Mouse (Mus musculus) heart, embryonic 14.5 days (tissue): ENCODE measurements around the gene Vps13d. TPM values are rescaled to one million over a fixed set of nuclear protein-coding genes. Genes with fewer than 3 reads are reported as not detected.

Experiments used
- ATAC-seq: fragments of 200-750 bp; cut with Nextera tagmentation; 2 replicates; pipeline ENCODE4 v1.8.0; 2017; ENCODE audit warnings: low read depth, moderate TSS enrichment; ENCODE audit not compliant: insufficient number of reproducible peaks, insufficient read depth, low FRiP score
- H3K27ac ChIP-seq, 2 experiments: fragments of 200-500 bp in 1 of 2; fragments of 300-500 bp in 1 of 2; sonication (generic) in 1 of 2; replicated peaks in 1 of 2; 2 replicates each; pipeline ENCODE4 v1.5.1; 2012 to 2014; ENCODE audit warnings: low read depth in 2 of 2, low read length in 2 of 2, control low read depth in 1 of 2, mild to moderate bottlenecking in 1 of 2, mixed read lengths in 1 of 2; ENCODE audit not compliant: control insufficient read depth in 1 of 2, insufficient read depth in 1 of 2
- H3K27me3 ChIP-seq: fragments of 300-500 bp; sonication (generic); 2 replicates; pipeline ENCODE4 v1.6.1; 2014; ENCODE audit warnings: mild to moderate bottlenecking, low read length, control low read depth; ENCODE audit not compliant: control insufficient read depth, insufficient read depth
- H3K36me3 ChIP-seq: fragments of 300-500 bp; sonication (generic); 2 replicates; pipeline ENCODE4 v1.6.1; 2014; ENCODE audit warnings: mild to moderate bottlenecking, control low read depth, low read length, mixed read lengths; ENCODE audit not compliant: control insufficient read depth, insufficient read depth
- H3K4me1 ChIP-seq, 2 experiments: fragments of 200-500 bp in 1 of 2; fragments of 300-500 bp in 1 of 2; sonication (generic) in 1 of 2; 2 replicates each; pipeline ENCODE4 v1.6.1; 2012 to 2014; ENCODE audit warnings: low read length in 2 of 2, control low read depth in 1 of 2, mixed read lengths in 1 of 2; ENCODE audit not compliant: control insufficient read depth in 2 of 2, insufficient read depth in 2 of 2
- H3K4me2 ChIP-seq: fragments of 300-500 bp; sonication (generic); 2 replicates; pipeline ENCODE4 v1.6.1; 2014; ENCODE audit warnings: mild to moderate bottlenecking, low read length
- H3K4me3 ChIP-seq, 2 experiments: fragments of 200-500 bp in 1 of 2; fragments of 300-500 bp in 1 of 2; sonication (generic) in 1 of 2; 2 replicates each; pipeline ENCODE4 v1.5.1; 2012 to 2014; ENCODE audit warnings: low read length in 2 of 2, mild to moderate bottlenecking in 2 of 2, control low read depth in 1 of 2, low read depth in 1 of 2, moderate library complexity in 1 of 2; ENCODE audit not compliant: control insufficient read depth in 1 of 2, insufficient read depth in 1 of 2
- H3K9ac ChIP-seq: fragments of 300-500 bp; sonication (generic); 2 replicates; pipeline ENCODE4 v1.6.1; 2014; ENCODE audit warnings: mild to moderate bottlenecking, low read length
- H3K9me3 ChIP-seq: fragments of 300-500 bp; sonication (generic); 2 replicates; pipeline ENCODE4 v1.6.1; 2016; ENCODE audit warnings: low read length, control low read depth; ENCODE audit not compliant: control insufficient read depth
- WGBS: fragments of 180-500 bp; shearing (Covaris S2); extraction: QIAGEN DNeasy Blood & Tissue Kit; methylation state at CpG from one replicate; pipeline ENCODE4 v1.1.7; 2014; 5-methylcytosine and 5-hydroxymethylcytosine counted together
- polyA plus RNA-seq: library from polyadenylated mRNA; unstranded; fragments of >200 nt; fragmentation: Nextera tagmentation; extraction: Ambion mirVana; gene quantifications from 2 replicates; pipeline ENCODE4 v1.2.1, GENCODE M21; 2014

Gene Vps13d
- polyA plus RNA-seq, 1 experiment from 2014 or later, result 11.9 TPM

DNA sequence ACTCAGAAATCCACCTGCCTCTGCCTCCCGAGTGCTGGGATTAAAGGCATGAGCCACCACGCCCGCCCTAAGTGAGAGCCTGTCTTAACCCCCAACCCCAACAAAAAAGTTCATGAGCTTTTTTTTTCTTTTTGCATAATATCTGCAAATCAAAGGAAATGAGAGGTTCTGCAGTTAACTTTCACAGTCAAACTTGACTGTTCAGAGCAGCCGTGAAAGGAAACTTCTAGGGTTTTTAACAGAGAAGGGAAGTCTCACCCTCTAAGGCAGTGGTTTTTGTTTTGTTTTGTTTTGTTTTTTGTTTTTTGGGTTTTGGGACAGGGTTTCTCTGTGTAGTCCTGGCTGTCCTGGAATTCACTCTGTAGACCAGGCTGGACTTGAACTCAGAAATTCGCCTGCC, 15.8 kb upstream of the Vps13d start:
- H3K4me3 ChIP-seq, result no peak overlapping the region
- H3K4me1 ChIP-seq, result peaks cover 3 to 5% of the 10 kb centered on the region in 2 experiments; a peak in 1 of 4 replicates
- no peak for ATAC-seq
- no peak overlapping the region for H3K9ac ChIP-seq
- WGBS, result 82% methylated on average over 5 of the region's 5 CpGs
- no peak overlapping the region for H3K27ac ChIP-seq
- H3K9me3 ChIP-seq, result no peaks in the 10 kb centered on the region
- H3K4me2 ChIP-seq, result no peak overlapping the region
- no peaks in the 10 kb centered on the region for H3K27me3 ChIP-seq
- H3K36me3 ChIP-seq, result no peaks in the 10 kb centered on the region

DNA sequence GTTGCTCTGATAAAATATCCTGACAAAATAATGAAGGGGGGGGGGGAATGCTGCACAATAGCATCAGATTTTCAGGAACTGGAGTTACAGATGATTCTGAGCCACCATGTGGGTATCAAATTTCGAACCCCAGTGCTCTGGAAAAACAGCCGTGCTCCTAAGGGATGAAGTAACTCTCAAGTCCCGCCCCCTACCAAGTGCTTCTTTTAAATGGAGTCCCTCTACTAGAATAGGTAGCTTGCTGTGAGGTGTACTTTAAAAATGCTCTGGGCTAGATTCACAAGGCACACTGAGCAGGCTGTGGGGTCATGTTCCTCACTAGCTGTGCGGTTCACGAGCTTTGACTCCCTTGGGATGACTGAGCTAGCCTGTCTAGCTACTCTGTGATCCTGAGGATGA, 14.9 kb upstream of the Vps13d start:
- H3K36me3 ChIP-seq, result no peaks in the 10 kb centered on the region
- H3K4me3 ChIP-seq, result no peak overlapping the region
- no peak overlapping the region for H3K9ac ChIP-seq
- no peak overlapping the region for H3K27ac ChIP-seq
- ATAC-seq, result no peak
- WGBS, result 40% methylated on average over 5 of the region's 5 CpGs
- no peaks in the 10 kb centered on the region for H3K9me3 ChIP-seq
- no peak overlapping the region for H3K4me2 ChIP-seq
- H3K27me3 ChIP-seq, result no peaks in the 10 kb centered on the region
- peaks cover 0 to 2% of the 10 kb centered on the region in 2 experiments; a peak in 1 of 4 replicates for H3K4me1 ChIP-seq

DNA sequence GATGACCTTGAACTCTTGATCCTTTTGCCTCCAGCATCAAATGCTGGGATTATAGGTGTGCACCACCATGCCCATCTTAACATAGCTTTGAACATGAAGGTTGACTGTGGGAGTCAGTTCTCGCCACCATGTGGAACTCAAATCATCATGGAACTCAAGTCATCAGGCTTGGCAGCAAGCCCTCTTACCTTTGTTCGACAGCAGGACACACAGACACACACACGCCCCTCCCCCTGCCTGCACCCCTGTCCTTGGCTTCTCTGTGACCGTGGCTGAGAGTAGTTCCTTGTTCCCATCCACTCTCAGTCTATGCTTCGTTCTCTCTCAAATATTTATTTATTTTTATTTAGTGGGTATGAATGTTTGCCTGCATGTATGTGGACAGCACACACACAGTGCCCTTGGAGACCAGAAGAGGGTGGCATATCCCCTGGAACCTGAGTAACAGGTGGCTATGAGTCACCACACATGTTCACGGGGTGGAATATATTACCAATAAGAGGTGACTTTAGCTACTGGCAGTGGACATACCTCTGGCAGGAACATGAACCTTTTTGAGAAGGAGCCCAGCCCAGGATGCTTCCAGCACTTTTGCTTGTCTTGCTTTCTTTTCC, 14.4 kb upstream of the Vps13d start:
- Histone ChIP-seq H3K4me2 (no peak overlapping the region), H3K36me3 (no peaks in the 10 kb centered on the region), H3K27ac (no peak overlapping the region), H3K9me3 (no peaks in the 10 kb centered on the region), H3K4me1 (no peaks in the 10 kb centered on the region; a peak in 1 of 4 replicates), H3K4me3 (no peak overlapping the region), H3K27me3 (no peaks in the 10 kb centered on the region), H3K9ac (no peak overlapping the region)
- no peak for ATAC-seq
- WGBS, result 68% methylated on average over 6 of the region's 6 CpGs

DNA sequence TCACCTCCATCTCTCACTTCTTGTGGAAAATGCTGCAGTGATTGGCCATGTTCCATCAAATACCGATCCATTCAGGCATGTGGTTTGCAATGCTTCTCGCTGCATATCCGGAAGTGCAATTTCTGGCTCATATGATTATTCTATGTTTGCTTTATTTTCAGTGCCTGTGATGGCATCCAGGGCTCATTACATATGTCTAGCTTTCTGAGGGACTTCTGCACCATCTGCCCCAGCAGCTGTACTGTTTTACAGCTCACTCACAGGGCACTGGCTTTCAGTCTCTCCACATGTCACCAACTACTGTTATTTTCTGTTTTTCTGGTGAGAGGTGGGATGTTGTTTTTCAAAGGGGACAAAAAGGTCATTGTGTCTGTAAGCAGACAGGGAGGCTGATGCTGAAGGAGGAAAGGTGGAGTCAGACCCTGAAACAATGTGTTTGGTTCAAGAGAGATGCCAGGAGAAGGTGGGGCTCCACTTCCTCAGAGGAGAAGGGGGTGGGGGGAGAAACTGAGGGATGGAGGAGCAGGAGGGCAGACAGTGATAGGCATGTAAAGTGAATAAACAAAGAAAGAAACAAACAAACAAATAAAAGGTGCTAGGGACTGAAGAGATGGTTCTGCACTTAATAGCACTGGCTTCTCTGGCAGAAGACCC, 13.0 kb upstream of the Vps13d start:
- ATAC-seq, result no peak
- Histone ChIP-seq H3K4me1 (no peaks in the 10 kb centered on the region; a peak in 1 of 4 replicates), H3K4me3 (no peak overlapping the region), H3K27ac (no peak overlapping the region), H3K4me2 (no peak overlapping the region), H3K36me3 (no peaks in the 10 kb centered on the region), H3K27me3 (no peaks in the 10 kb centered on the region), H3K9ac (no peak overlapping the region), H3K9me3 (no peaks in the 10 kb centered on the region)
- WGBS, result 57% methylated on average over 3 of the region's 3 CpGs

DNA sequence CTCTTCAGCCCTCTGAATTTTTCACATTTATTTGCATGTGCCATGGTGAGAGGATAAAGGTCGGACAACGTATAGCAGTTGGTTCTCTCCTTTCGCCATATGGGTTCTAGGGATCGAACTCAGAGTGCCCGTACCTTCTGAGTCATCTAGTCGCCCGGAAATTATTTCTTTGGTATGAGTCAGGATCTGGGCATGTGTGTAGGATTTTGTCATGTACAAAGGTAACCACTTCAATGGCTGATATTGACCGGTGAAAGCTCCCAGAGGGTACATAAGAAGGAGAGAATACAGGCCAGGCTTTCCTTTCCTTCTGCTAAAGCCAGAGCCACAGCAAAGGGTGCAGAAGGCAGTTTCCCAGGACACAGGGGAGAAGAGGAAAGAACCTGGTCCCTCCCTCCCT, 10.0 kb upstream of the Vps13d start:
- Histone ChIP-seq H3K4me3 (no peak overlapping the region), H3K27me3 (no peaks in the 10 kb centered on the region), H3K27ac (no peak overlapping the region), H3K36me3 (no peaks in the 10 kb centered on the region), H3K9ac (no peak overlapping the region), H3K9me3 (no peaks in the 10 kb centered on the region), H3K4me1 (peaks cover 0 to 5% of the 10 kb centered on the region in 2 experiments; a peak in 3 of 4 replicates), H3K4me2 (no peak overlapping the region)
- no peak for ATAC-seq
- 81% methylated on average over 8 of the region's 8 CpGs for WGBS

DNA sequence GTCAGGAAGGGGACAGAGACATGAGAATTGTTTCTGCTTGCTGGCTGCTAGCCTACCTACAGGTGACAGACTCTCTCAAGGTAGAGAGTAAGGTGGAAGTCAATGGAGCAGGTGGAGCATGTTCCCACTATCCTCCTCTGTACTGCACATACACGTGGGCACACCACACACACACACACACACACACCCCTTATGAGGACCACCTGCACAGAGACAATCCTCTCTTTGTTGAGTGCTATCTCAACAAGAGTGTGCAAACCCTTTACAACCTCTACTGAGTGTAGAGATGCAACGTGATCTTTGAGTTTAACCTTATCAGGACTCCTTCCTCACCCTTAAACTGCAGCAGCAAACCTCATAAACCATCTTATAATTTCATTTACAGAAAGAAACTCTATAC, 8.5 kb upstream of the Vps13d start:
- Histone ChIP-seq H3K27me3 (no peaks in the 10 kb centered on the region), H3K36me3 (no peaks in the 10 kb centered on the region), H3K4me2 (no peak overlapping the region), H3K9me3 (no peaks in the 10 kb centered on the region), H3K4me3 (no peak overlapping the region), H3K4me1 (peaks cover 4 to 8% of the 10 kb centered on the region in 2 experiments; a peak in 2 of 4 replicates), H3K9ac (no peak overlapping the region), H3K27ac (no peak overlapping the region)
- ATAC-seq, result no peak
- WGBS, result 58% methylated on average over 2 of the region's 2 CpGs

DNA sequence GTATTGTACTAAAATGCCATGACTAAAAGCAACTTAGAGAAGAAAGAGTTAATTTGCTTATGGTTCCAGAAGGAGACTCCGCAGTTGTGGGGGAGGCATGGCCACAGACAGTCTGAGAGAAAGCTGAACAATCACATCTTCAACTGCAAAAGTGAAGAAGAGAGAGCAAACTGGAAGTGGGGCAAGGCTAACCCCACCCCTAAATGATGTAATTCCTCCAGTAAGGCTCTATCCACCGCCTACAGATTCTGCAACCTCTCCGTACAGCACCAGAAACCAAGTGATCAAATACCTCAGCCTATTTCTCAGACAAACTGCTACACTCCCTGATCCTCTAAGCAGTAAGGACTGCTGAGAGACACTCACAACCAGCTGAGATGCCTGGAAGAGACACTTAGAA, 6.6 kb upstream of the Vps13d start:
- H3K4me1 ChIP-seq, result peaks cover 4 to 8% of the 10 kb centered on the region in 2 experiments; a peak in 2 of 4 replicates
- H3K9ac ChIP-seq, result no peak overlapping the region
- 62% methylated on average over 3 of the region's 3 CpGs for WGBS
- H3K4me3 ChIP-seq, result no peak overlapping the region
- H3K36me3 ChIP-seq, result no peaks in the 10 kb centered on the region
- no peaks in the 10 kb centered on the region for H3K27me3 ChIP-seq
- H3K9me3 ChIP-seq, result no peaks in the 10 kb centered on the region
- no peak for ATAC-seq
- H3K4me2 ChIP-seq, result no peak overlapping the region
- no peak overlapping the region for H3K27ac ChIP-seq
